Mouse (Mus musculus) embryo, embryonic 10.5 days (tissue): ENCODE results near the gene Ptpro.
A peak's percentile ranks its signal among the peaks of the same experiment; 100 is the strongest.
"Not testable (repeated sequence)": the region's sequence is repeated elsewhere in the genome, so short reads cannot be mapped to it uniquely, and the experiment has no call there.

Experiments used
- DNase-seq: peaks from one replicate; pipeline ENCODE4 v3.0.0-alpha.2; 2015; ENCODE audit warnings: low spot score

Ptpro gene

DNA sequence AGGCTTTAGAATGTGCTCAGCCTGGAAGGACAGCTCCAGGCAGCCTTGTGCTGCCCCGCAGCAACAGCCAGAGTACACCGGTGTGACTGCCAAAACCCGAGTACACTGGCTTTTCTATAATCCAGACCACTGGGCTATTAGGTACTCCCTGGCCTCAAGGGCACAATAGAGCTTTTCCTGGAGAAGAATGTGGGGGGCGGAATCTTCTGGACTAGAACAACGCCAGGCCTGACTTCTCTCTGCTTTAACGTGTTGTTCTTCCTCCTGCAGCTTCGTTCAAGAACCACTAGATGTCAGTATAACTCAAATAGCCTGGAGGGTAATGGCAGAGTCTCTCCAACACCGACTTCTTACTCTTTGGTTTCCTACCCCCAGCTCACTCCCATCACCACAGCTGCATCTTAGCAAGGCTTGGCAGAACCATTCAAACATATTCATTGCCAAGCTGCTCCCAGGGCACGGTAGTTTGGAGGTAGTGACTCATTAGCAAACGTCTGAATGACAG, 203.5 kb downstream of the Ptpro start:
- DNase-seq, result peak; percentile 84

- DNase-seq, result no peak
These were observed 203.9 kb downstream of the Ptpro start for GRCm38 (mm10) chr6:137456064-137456463.

GRCm38 (mm10) chr6:137457210-137457609, 205.1 kb downstream of the Ptpro start:
- no peak for DNase-seq

GRCm38 (mm10) chr6:137458136-137458535, 206.0 kb downstream of the Ptpro start:
- no peak for DNase-seq

DNA sequence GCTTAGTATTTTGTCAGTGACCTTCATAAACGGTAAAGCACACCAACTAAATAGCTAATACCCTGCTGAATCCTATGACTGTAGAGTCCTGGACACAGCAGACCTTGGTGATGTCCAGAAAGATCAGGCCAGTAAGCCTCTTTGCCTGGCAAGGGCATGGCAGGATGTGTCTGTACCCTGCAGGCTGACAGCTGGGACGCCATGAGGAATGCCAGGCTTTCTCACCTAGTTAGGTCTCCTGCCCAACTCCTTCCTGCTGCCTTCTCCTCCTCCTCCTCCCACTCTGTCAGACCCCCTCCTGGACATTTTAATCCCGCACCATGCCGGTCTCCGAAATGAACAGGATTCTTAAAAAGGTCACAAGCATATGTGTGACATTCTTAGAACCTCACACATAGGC, 211.7 kb downstream of the Ptpro start:
- no peak for DNase-seq

- DNase-seq, result no peak
These were observed 213.1 kb downstream of the Ptpro start for GRCm38 (mm10) chr6:137465253-137465652.

GRCm38 (mm10) chr6:137466256-137466655, 214.1 kb downstream of the Ptpro start:
- DNase-seq, result no peak

DNA sequence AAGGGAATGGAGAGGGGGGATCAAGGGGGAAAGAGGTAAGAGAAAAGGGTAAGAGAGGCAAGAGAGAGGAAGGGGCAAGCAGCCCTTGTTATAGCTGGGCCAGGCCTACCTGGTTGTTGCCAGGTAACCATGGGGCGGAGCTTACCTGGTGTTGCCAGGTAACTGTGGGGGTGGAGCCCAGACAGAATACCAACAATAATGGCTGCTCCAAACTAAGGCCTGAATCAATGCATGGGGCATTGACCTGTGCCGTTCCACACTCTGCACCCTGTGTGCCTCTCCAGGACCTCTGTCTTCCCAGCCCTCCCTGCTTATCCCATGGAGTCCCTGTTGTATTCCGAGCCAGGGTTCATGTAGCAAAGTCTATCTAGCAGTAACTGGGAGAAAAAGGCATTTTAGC, 215.6 kb downstream of the Ptpro start:
- DNase-seq, result no peak

DNA sequence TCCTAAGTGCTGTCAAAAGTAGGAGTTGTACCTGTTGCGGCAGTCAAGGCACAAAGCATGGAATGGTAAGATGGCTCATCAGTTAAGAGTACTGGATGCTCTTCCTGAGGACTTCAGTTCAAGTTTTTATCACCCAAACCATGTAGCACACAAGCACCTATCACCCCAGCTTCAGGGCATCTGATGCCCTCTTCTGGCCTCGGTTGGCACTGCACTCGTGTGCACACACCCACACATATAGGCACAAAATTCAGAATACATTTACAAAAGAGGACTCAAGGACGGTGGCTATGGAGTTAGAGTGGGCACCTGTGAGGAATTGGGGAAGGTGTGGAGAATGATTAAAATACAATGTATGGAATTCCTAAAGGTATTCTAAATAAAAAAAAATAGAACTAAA, 217.4 kb downstream of the Ptpro start:
- DNase-seq, result no peak

DNA sequence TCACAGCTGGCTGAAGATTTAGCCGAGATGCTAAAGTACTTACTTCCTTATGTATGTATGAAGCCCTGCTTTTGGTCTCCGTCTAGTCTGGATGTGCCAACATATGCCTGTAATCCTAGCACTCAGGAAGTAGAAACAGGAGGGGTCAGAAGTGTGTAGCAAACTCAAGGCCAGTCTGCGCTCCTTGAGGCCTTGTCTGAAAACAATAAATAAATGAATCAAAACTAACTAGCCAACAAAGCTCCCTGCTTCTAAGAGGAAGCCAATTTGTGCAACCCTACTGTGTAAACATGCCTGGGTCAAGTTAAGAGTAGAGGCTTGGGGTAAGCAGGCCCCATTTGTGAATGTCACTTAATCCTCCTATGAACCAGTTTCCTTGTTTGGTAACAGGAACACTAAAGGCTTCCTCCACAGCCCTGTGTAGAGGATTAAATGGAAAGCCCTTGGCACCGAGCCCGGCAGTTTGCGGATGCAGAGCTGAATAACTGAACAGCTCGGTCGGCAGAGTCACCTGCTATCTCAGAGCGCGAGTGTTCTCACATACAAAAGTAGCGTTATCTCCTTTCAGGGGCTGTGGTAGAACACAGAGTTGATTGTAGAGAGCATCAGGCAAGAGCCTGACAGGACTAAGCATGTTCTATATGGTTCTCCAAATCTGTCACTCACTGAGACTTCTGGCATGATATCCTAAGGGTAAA, 218.9 kb downstream of the Ptpro start:
- peak; percentile 22 for DNase-seq

- DNase-seq, result no peak
These were observed 220.0 kb downstream of the Ptpro start for GRCm38 (mm10) chr6:137472129-137472528.

DNA sequence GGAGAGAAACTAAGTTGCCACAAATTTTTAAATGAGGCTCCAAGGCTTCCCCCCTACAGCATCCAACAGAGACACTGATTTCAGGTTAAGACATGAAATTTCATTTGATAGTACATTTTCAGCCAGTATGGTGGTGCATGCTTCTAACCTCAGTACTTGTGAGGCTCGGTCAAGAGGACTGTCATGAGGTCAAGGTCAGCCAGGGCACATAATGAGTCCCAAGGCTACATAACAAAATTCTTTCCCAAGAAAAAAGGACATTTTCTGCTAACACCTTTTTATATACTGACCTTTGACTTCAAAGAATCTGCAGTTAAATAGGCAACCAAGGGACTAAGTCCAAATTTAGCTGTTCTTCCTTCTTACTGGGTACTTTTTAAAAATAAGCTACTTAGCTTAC, 221.3 kb downstream of the Ptpro start:
- DNase-seq, result no peak

DNA sequence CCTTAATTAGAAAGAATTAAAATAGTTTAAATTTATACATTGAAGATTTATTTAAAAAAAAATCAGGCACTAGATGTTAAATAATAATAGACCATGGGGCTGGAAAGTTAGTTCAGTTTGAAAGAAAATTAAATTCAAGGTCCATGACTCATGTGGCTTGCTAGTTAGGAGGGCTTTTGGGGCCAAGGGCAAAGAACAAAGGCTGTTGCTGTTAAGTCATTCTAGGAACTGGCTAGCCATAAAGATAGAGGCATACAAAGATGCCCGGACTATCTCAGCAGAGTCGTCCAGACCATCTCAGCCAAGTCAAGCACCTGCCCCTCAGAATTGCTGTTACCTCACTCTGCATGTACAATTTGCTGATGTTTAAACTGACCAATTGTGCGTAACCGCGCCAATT, 223.6 kb downstream of the Ptpro start:
- not testable (repeated sequence) for DNase-seq

DNA sequence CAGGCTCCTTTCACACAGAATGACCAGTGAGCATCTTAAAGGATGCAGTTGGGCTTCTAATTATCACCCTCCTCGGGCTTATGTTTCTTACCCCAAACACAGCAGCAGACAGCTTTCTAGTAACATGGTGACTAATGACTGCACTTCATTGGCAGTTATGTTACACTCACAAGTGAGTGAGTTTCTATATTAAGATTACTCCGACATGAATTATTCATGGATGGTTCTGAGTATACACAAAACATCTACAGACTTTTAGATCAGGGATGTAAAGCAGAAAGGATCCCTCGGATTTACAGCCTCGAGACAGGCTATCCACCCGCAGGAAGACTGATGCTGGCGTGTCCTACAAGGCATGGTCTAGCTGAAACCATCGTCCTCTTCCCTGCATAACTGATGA, 230.8 kb downstream of the Ptpro start:
- no peak for DNase-seq

- peak; percentile 78 for DNase-seq
These were observed 235.3 kb downstream of the Ptpro start for GRCm38 (mm10) chr6:137487443-137487842.

- no peak for DNase-seq
These were observed 238.0 kb downstream of the Ptpro start for GRCm38 (mm10) chr6:137490115-137490514.

DNA sequence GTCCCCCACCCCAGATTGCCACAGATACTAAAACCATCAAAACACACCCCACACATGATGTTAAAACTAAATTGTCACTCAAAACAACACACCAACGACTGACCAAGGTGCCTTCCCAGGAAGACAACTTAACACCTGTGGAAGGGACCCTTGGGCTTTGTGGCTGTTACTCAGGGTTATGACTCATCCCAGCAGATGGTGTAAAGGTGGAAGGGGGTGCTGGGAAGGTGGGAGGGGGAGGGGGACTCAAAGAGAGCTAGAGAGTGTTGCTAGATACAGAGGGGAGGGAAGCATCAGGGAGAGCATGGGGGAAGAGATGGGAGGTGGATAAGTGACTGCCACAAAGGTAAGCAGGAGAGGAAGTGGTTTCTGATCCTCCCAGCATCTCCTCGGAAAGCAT, 239.5 kb downstream of the Ptpro start:
- DNase-seq, result no peak

GRCm38 (mm10) chr6:137492582-137492981, 240.5 kb downstream of the Ptpro start:
- no peak for DNase-seq

GRCm38 (mm10) chr6:137493211-137494135, 241.4 kb downstream of the Ptpro start:
- no peak for DNase-seq

GRCm38 (mm10) chr6:137494136-137494475, 242.0 kb downstream of the Ptpro start:
- DNase-seq, result no peak

GRCm38 (mm10) chr6:137494801-137495200, 242.7 kb downstream of the Ptpro start:
- DNase-seq, result no peak

GRCm38 (mm10) chr6:137495233-137495632, 243.1 kb downstream of the Ptpro start:
- no peak for DNase-seq

- DNase-seq, result no peak
These were observed 244.4 kb downstream of the Ptpro start for GRCm38 (mm10) chr6:137496562-137496961.
